In genomic region chr17:47140969-47141842, GRCm38 (mm10) we compare ENCODE assay signal across 8 mouse cellular contexts.
A peak's percentile ranks its signal among the peaks of the same experiment; 100 is the strongest.
DNase-seq lines count a peak whose midpoint lies in the region; ATAC-seq and TF ChIP-seq lines count a peak whose summit lies in the region.

No protein-coding gene starts in this region.

- H3K27ac ChIP-seq in heart, adult 2 months: peak overlapping the region; percentile 49
- H3K27ac ChIP-seq in limb, embryonic 15.5 days: peak overlapping the region; percentile 98

- WGBS in heart, adult 2 months: under 1% methylated on average over 34 of the region's 35 CpGs
- under 1% methylated on average over 35 of the region's 35 CpGs for WGBS in limb, embryonic 15.5 days

- peak overlapping the region; percentile 59 for H3K4me3 ChIP-seq in heart, adult 2 months
- peak overlapping the region; percentile 57 for H3K4me3 ChIP-seq in limb, embryonic 15.5 days

- peak overlapping the region; percentile 41 for H3K9ac ChIP-seq in heart, adult 2 months (ENCODE audit: low read depth, low read length)
- H3K9ac ChIP-seq in limb, embryonic 15.5 days: peak overlapping the region; percentile 65

- intact Hi-C loops in heart, adult 2 months (cut with DNase I): loop anchor here (2.0 to 5.0 kb wide), 2 partner anchors 36 to 226 kb away; partner anchors contain the start of gene Mrps10

- H3K79me2 ChIP-seq in heart, adult 2 months (replicated peaks; ENCODE audit: control insufficient read depth, insufficient read depth, low read length): no peaks in the 10 kb centered on the region

- H3K4me1 ChIP-seq in heart, adult 2 months (ENCODE audit: control insufficient read depth, insufficient read depth, low read length): peaks cover 2% of the 10 kb centered on the region; the same call in 1 of the 2 replicates
- peaks cover 40% of the 10 kb centered on the region for H3K4me1 ChIP-seq in limb, embryonic 15.5 days

- TF ChIP-seq CTCF in heart, adult 2 months (IDR thresholded peaks at IDR 0.05): no peak

- peak; percentile 76 for ATAC-seq in limb, embryonic 15.5 days (ENCODE audit: insufficient number of reproducible peaks, low FRiP score, low TSS enrichment, low read depth)
- ATAC-seq in monocyte, adult 5-6 weeks (replicated peaks; ENCODE audit: insufficient number of reproducible peaks, low FRiP score, low TSS enrichment, poor library complexity, severe bottlenecking): peak; percentile 49; the same call in 1 of the 2 replicates

- H3K9me3 ChIP-seq in limb, embryonic 15.5 days: no peaks in the 10 kb centered on the region

- DNase-seq in urinary bladder, adult 2 months (ENCODE audit: low spot score): peak; percentile 51
- no peak for DNase-seq in urinary bladder, postnatal 10 days (ENCODE audit: low spot score)
- DNase-seq in embryo, embryonic 9.5 days (ENCODE audit: extremely low spot score): peak; percentile 86
- DNase-seq in heart, adult 2 months: peak; percentile 74
- DNase-seq in kidney, adult 8-10 months: peak; percentile 44
- DNase-seq in telencephalon, adult 2 months (ENCODE audit: low read depth, low spot score): peak; percentile 81

- no peak for TF ChIP-seq EP300 in heart, adult 2 months (IDR thresholded peaks at IDR 0.05; ENCODE audit: insufficient read depth, low read depth, low read length)

- peak overlapping the region; percentile 79 for H3K4me2 ChIP-seq in limb, embryonic 15.5 days

- no peaks in the 10 kb centered on the region for H3K36me3 ChIP-seq in heart, adult 2 months (ENCODE audit: control insufficient read depth, insufficient read depth, low read length)
- 0 out of 2 replicates have a peak, but pooled peaks cover 4% of the 10 kb centered on the region for H3K36me3 ChIP-seq in limb, embryonic 15.5 days

- H3K27me3 ChIP-seq in heart, adult 2 months (ENCODE audit: control insufficient read depth, insufficient read depth, low read length): no peaks in the 10 kb centered on the region
- no peaks in the 10 kb centered on the region for H3K27me3 ChIP-seq in limb, embryonic 15.5 days

- peak; percentile 38; the same call in 1 of the 2 replicates for TF ChIP-seq POLR2A in heart, adult 2 months (IDR thresholded peaks at IDR 0.05; ENCODE audit: insufficient read depth, low read depth, low read length)
